Mouse (Mus musculus) megakaryocyte, embryonic 14.5 days (primary cell): Measurements from ENCODE around the gene Il1rl1.

Experiments
- FLI1 ChIP-seq: IDR thresholded peaks from 2 replicates; pipeline ENCODE4 v1.6.1; 2012; ENCODE audit warnings: low read length, inconsistent platforms, mixed read lengths
- GATA1 ChIP-seq: IDR thresholded peaks from 3 replicates; pipeline ENCODE4 v1.6.1; 2012; ENCODE audit warnings: mixed read lengths, low read length, inconsistent platforms, borderline replicate concordance

GRCm38 (mm10) chr1:40417034-40417433, 12.3 kb upstream of the Il1rl1 start:
- TF ChIP-seq FLI1 (no peak), GATA1 (no peak)
